Mouse (Mus musculus) liver, postnatal 0 days (tissue): ENCODE measurements around the gene Tmem94. TPM values are rescaled to one million over a fixed set of nuclear protein-coding genes. Genes with fewer than 3 reads are reported as not detected.
A peak's percentile ranks its signal among the peaks of the same experiment; 100 is the strongest.
"Not testable (repeated sequence)": the region's sequence is repeated elsewhere in the genome, so short reads cannot be mapped to it uniquely, and the experiment has no call there.

Experiments
- ATAC-seq: fragments of 200-750 bp; cut with Nextera tagmentation; 2 replicates; pipeline ENCODE4 v1.8.0; 2017; ENCODE audit warnings: mild to moderate bottlenecking, moderate library complexity
- DNase-seq: peaks from one replicate; pipeline ENCODE4 v3.0.0-alpha.2; 2016
- H3K27ac ChIP-seq: fragments of 300-500 bp; sonication (generic); 2 replicates; pipeline ENCODE4 v1.5.1; 2014; ENCODE audit warnings: antibody characterized with exemption, moderate library complexity, mild to moderate bottlenecking, low read depth
- H3K27me3 ChIP-seq: fragments of 300-500 bp; sonication (generic); 2 replicates; pipeline ENCODE4 v1.6.1; 2014; ENCODE audit warnings: low read length, control low read depth, mixed read lengths; ENCODE audit not compliant: insufficient read depth
- H3K36me3 ChIP-seq: fragments of 300-500 bp; sonication (generic); replicated peaks from 2 replicates; pipeline ENCODE4 v1.6.1; 2014; ENCODE audit warnings: mild to moderate bottlenecking, control low read depth, low read length, moderate library complexity, mixed read lengths; ENCODE audit not compliant: insufficient read depth
- H3K4me1 ChIP-seq: fragments of 300-500 bp; sonication (generic); 2 replicates; pipeline ENCODE4 v1.6.1; 2014; ENCODE audit warnings: antibody characterized with exemption, mild to moderate bottlenecking, control low read depth; ENCODE audit not compliant: insufficient read depth
- H3K4me2 ChIP-seq: fragments of 300-500 bp; sonication (generic); 2 replicates; pipeline ENCODE4 v1.6.1; 2014; ENCODE audit warnings: low read depth, mild to moderate bottlenecking, low read length, moderate library complexity, mixed read lengths
- H3K4me3 ChIP-seq: fragments of 300-500 bp; sonication (generic); 2 replicates; pipeline ENCODE4 v1.5.1; 2014; ENCODE audit warnings: low read depth, low read length
- H3K9ac ChIP-seq: fragments of 300-500 bp; sonication (generic); replicated peaks from 2 replicates; pipeline ENCODE4 v1.6.1; 2014; ENCODE audit warnings: mild to moderate bottlenecking, moderate library complexity
- H3K9me3 ChIP-seq: fragments of 300-500 bp; sonication (generic); 2 replicates; pipeline ENCODE4 v1.6.1; 2016; ENCODE audit warnings: mild to moderate bottlenecking, control low read depth, low read length, mixed read lengths
- CTCF ChIP-seq: sonication (generic); IDR thresholded peaks from 2 replicates; pipeline ENCODE4 v1.5.1; 2016; ENCODE audit warnings: antibody characterized with exemption, low read depth
- EP300 ChIP-seq: IDR thresholded peaks from 2 replicates; pipeline ENCODE4 v1.6.1; 2016; ENCODE audit warnings: antibody characterized with exemption, low read depth, mild to moderate bottlenecking
- WGBS: fragments of 180-500 bp; shearing (Covaris S2); extraction: QIAGEN DNeasy Blood & Tissue Kit; methylation state at CpG from one replicate; pipeline ENCODE4 v1.1.7; 2014; ENCODE audit not compliant: insufficient replicate concordance; 5-methylcytosine and 5-hydroxymethylcytosine counted together
- polyA plus RNA-seq: library from polyadenylated mRNA; unstranded; fragments of >200 nt; fragmentation: Nextera tagmentation; extraction: Ambion mirVana; gene quantifications from 2 replicates; pipeline ENCODE4 v1.2.1, GENCODE M21; 2015

The Tmem94 gene
- polyA plus RNA-seq, 1 experiment from 2014 or later: 4.1 TPM

DNA sequence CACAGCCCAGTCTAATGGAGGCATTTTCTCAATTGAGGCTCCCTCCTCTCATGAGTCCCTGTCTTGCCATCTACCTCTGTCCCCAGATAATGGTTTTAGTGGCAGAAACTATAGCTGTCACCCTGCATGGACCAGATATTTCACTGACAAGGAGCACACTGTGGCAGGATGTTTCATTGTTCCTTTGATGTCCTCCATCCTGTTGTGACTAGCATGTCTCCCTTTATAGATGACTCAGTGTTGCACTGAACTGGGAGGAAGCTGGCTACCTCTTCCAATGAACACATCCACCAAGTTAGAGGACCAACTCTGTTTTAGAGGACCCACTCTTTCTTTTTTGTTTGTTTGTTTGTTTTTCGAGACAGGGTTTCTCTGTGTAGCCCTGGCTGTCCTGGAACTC lies 19.1 kb upstream of the Tmem94 start:
- no peak overlapping the region for H3K4me2 ChIP-seq
- 72% methylated on average over 1 of the region's 1 CpGs for WGBS
- H3K36me3 ChIP-seq: no peaks in the 10 kb centered on the region
- H3K4me3 ChIP-seq: no peak overlapping the region
- no peak overlapping the region for H3K9ac ChIP-seq
- no peak for TF ChIP-seq EP300
- no peak for TF ChIP-seq CTCF
- no peak overlapping the region for H3K27ac ChIP-seq
- ATAC-seq: no peak
- H3K9me3 ChIP-seq: no peaks in the 10 kb centered on the region
- no peak for DNase-seq
- no peaks in the 10 kb centered on the region for H3K27me3 ChIP-seq
- no peaks in the 10 kb centered on the region for H3K4me1 ChIP-seq

GRCm38 (mm10) chr11:115746762-115747161 lies 18.5 kb upstream of the Tmem94 start:
- Histone ChIP-seq H3K9me3 (no peaks in the 10 kb centered on the region), H3K4me3 (no peak overlapping the region), H3K9ac (no peak overlapping the region), H3K27me3 (no peaks in the 10 kb centered on the region), H3K27ac (no peak overlapping the region), H3K4me1 (no peaks in the 10 kb centered on the region), H3K36me3 (no peaks in the 10 kb centered on the region), H3K4me2 (no peak overlapping the region)
- 22% methylated on average over 8 of the region's 8 CpGs for WGBS
- no peak for TF ChIP-seq EP300
- no peak for TF ChIP-seq CTCF
- no peak for DNase-seq
- no peak for ATAC-seq

GRCm38 (mm10) chr11:115747351-115747750 lies 17.9 kb upstream of the Tmem94 start:
- TF ChIP-seq EP300 (no peak), CTCF (no peak)
- no peak overlapping the region for H3K9ac ChIP-seq
- no peaks in the 10 kb centered on the region for H3K4me1 ChIP-seq
- no peak for DNase-seq
- no peak overlapping the region for H3K4me3 ChIP-seq
- H3K36me3 ChIP-seq: no peaks in the 10 kb centered on the region
- no peak overlapping the region for H3K27ac ChIP-seq
- WGBS: 7% methylated on average over 9 of the region's 15 CpGs
- ATAC-seq: no peak
- H3K4me2 ChIP-seq: 0 out of 2 replicates have a peak overlapping the region, but pooled peaks have one; percentile 9
- no peaks in the 10 kb centered on the region for H3K27me3 ChIP-seq
- H3K9me3 ChIP-seq: no peaks in the 10 kb centered on the region

- no peak overlapping the region for H3K9ac ChIP-seq
- H3K4me1 ChIP-seq: no peaks in the 10 kb centered on the region
- no peak for TF ChIP-seq CTCF
- no peak for TF ChIP-seq EP300
- H3K27me3 ChIP-seq: no peaks in the 10 kb centered on the region
- no peaks in the 10 kb centered on the region for H3K9me3 ChIP-seq
- H3K36me3 ChIP-seq: no peaks in the 10 kb centered on the region
- ATAC-seq (no peak), DNase-seq (no peak)
- whole genome bisulfite sequencing: 80% methylated on average over 5 of the region's 5 CpGs
- no peak overlapping the region for H3K4me3 ChIP-seq
- no peak overlapping the region for H3K4me2 ChIP-seq
- no peak overlapping the region for H3K27ac ChIP-seq
Measured at GRCm38 (mm10) chr11:115749834-115750233, 15.4 kb upstream of the Tmem94 start.

DNA sequence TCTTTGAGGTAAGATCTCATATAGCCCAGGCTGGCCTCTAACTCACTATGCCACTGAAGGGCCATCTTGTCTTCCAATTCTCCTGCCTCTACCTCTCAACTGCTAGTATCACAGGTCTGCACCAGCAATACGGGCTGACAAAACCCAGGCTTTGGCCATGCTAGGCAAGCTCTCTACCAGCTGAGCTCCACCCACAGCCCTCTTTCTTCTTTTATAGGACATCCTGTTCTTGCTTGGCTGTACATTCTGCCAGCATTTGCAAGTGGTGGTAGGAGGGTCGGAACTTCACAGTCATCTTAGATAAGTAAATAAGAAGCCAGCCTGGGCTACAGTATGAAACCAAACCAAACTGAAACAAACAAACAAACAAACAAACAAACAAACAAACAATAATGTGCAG lies 13.5 kb upstream of the Tmem94 start:
- no peak for TF ChIP-seq EP300
- no peak for TF ChIP-seq CTCF
- no peaks in the 10 kb centered on the region for H3K27me3 ChIP-seq
- H3K4me1 ChIP-seq: no peaks in the 10 kb centered on the region
- H3K4me3 ChIP-seq: no peak overlapping the region
- DNase-seq: no peak
- ATAC-seq: no peak
- no peak overlapping the region for H3K9ac ChIP-seq
- H3K9me3 ChIP-seq: no peaks in the 10 kb centered on the region
- no peak overlapping the region for H3K27ac ChIP-seq
- no peaks in the 10 kb centered on the region for H3K36me3 ChIP-seq
- no peak overlapping the region for H3K4me2 ChIP-seq
- WGBS: 47% methylated on average over 2 of the region's 2 CpGs

- ATAC-seq: no peak
- Histone ChIP-seq H3K4me1 (no peaks in the 10 kb centered on the region), H3K4me2 (no peak overlapping the region), H3K36me3 (no peaks in the 10 kb centered on the region), H3K9me3 (no peaks in the 10 kb centered on the region), H3K4me3 (no peak overlapping the region), H3K27ac (no peak overlapping the region), H3K27me3 (no peaks in the 10 kb centered on the region), H3K9ac (no peak overlapping the region)
- 84% methylated on average over 7 of the region's 7 CpGs for WGBS
- DNase-seq: no peak
- no peak for TF ChIP-seq EP300
- TF ChIP-seq CTCF: no peak
Measured at GRCm38 (mm10) chr11:115752653-115753052, 12.6 kb upstream of the Tmem94 start.

GRCm38 (mm10) chr11:115753485-115753884 lies 11.7 kb upstream of the Tmem94 start:
- DNase-seq (no peak), ATAC-seq (peak; percentile 99)
- H3K9ac ChIP-seq: no peak overlapping the region
- H3K9me3 ChIP-seq: no peaks in the 10 kb centered on the region
- no peak overlapping the region for H3K4me2 ChIP-seq
- H3K36me3 ChIP-seq: no peaks in the 10 kb centered on the region
- H3K27me3 ChIP-seq: no peaks in the 10 kb centered on the region
- H3K4me3 ChIP-seq: no peak overlapping the region
- TF ChIP-seq EP300 (no peak; the same call in 1 of the 2 replicates), CTCF (no peak)
- WGBS: 39% methylated on average over 4 of the region's 4 CpGs
- H3K4me1 ChIP-seq: no peaks in the 10 kb centered on the region
- H3K27ac ChIP-seq: no peak overlapping the region

- H3K36me3 ChIP-seq, ATAC-seq: not testable (repeated sequence)
Measured at GRCm38 (mm10) chr11:115762176-115762575, 3.1 kb upstream of the Tmem94 start.

More at GRCm38 (mm10) chr11:115762176-115762575, 3.1 kb upstream of the Tmem94 start:
- H3K4me1 ChIP-seq: peaks cover 11% of the 10 kb centered on the region
- WGBS: 82% methylated on average over 7 of the region's 7 CpGs
- not testable (repeated sequence) for H3K4me3 ChIP-seq, H3K27me3 ChIP-seq, DNase-seq, H3K4me2 ChIP-seq, H3K9ac ChIP-seq, H3K9me3 ChIP-seq, H3K27ac ChIP-seq
